Mouse (Mus musculus) spleen, postnatal 10 days (tissue): ENCODE results near the gene Olfr768.
"Not testable (repeated sequence)": the region's sequence is repeated elsewhere in the genome, so short reads cannot be mapped to it uniquely, and the experiment has no call there.

ENCODE experiments used
- DNase-seq, 2 experiments: peaks; one replicate each; pipeline ENCODE4 v3.0.0; 2021 to 2022; ENCODE audit warnings: low spot score in 2 of 2

Olfr768 gene

DNA sequence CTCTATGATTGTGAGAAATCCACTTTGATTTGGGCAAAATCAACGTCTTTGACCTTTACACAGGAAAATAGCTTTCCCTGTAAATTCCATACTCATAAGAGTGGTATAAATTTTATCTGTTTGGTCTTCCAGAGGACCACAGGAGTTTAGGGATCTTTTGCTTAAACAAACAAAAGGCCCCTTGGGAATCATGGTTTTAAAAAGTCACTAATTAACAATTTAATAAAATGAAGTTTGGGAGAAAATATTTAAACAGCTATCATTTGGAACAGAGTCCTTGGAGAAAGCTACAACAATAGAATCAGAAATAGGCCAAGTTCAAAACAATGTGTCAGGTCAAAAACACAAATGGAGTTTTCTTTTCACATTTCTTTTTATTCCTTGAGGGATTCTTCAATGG is at the start of gene Olfr768:
TSS of gene Olfr768 (minus strand) at position 101 of the 400 bp plus-strand sequence.
- no peak for DNase-seq

- DNase-seq, result no peak
Observed at GRCm38 (mm10) chr10:129138898-129139297, 39.7 kb upstream of the Olfr768 start, which contains the start of gene Olfr770. Gene Olfr770 (minus strand): TSS chr10:129138998.

- DNase-seq, result no peak
Observed at GRCm38 (mm10) chr10:129117761-129118160, 18.6 kb upstream of the Olfr768 start, which contains the start of gene Olfr769. Gene Olfr769 (minus strand): TSS chr10:129117861.

- no peak for DNase-seq
Observed at GRCm38 (mm10) chr10:129115146-129115545, 16.0 kb upstream of the Olfr768 start.

GRCm38 (mm10) chr10:129101231-129101630 is 2.1 kb upstream of the Olfr768 start:
- no peak for DNase-seq

GRCm38 (mm10) chr10:129082810-129083209 is 16.4 kb downstream of the Olfr768 start, which contains the start of gene Olfr767:
Gene Olfr767 (minus strand): TSS chr10:129082910.
- not testable (repeated sequence) for DNase-seq

DNA sequence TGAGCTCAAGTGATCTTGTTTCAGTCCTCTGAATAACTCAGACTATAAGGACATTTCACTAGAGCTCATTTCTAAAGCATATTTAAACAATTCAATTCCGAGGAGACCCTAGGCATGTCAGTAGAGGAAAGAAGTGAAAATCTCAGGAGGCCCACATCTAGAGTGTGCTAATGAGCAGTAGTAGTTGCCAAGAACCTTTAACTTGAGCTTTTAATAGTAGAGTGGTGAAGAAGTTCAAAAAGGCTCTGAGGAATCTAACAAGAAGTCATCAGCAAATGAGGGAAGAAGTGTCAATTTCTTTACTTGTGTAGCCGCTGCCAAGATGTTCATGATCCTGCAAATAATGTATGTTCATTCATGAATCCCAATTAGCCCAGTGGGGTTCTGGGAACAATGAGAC is 30.3 kb downstream of the Olfr768 start, which contains the start of gene Olfr766-ps1:
TSS of gene Olfr766-ps1 (minus strand) at position 101 of the 400 bp plus-strand sequence.
- no peak for DNase-seq

DNA sequence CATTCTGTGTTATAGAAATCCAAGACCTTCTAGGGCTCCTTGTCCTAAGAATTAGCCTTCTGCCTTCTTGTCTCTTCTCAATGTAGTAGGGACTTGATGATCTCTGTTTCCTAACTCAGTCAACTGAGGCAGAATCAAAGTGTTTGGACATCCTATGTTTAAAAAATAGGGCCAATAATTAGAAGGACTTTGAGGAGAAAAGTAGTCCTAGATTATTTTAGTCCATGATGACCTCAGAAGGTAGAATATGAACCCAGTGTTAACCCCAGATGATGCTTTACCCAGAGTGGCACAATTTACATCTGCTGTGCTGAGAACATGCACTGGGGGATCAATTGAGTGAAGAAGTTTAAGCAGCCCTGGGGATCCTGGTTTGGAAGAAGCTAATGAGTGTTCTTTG is 49.3 kb downstream of the Olfr768 start, which contains the start of gene Olfr765:
TSS of gene Olfr765 (minus strand) at position 101 of the 400 bp plus-strand sequence.
- not testable (repeated sequence) for DNase-seq
